Mouse (Mus musculus) embryo, embryonic 9.5 days (tissue): ENCODE data around the gene Rnf43.

ENCODE experiments used
- DNase-seq: peaks from one replicate; pipeline ENCODE4 v3.0.0-alpha.2; 2017; ENCODE audit errors: extremely low spot score

Rnf43 gene

GRCm38 (mm10) chr11:87745632-87746555 lies 83.4 kb downstream of the Rnf43 start:
- no peak for DNase-seq

GRCm38 (mm10) chr11:87747312-87747711 lies 84.8 kb downstream of the Rnf43 start:
- no peak for DNase-seq

GRCm38 (mm10) chr11:87747716-87748115 lies 85.2 kb downstream of the Rnf43 start:
- no peak for DNase-seq

- no peak for DNase-seq
These were observed 85.9 kb downstream of the Rnf43 start for GRCm38 (mm10) chr11:87748132-87749119.

GRCm38 (mm10) chr11:87749192-87750042 lies 86.9 kb downstream of the Rnf43 start:
- DNase-seq: no peak

GRCm38 (mm10) chr11:87750043-87750421 lies 87.5 kb downstream of the Rnf43 start:
- no peak for DNase-seq

GRCm38 (mm10) chr11:87750521-87750920 lies 88.0 kb downstream of the Rnf43 start:
- DNase-seq: no peak

GRCm38 (mm10) chr11:87751031-87751430 lies 88.5 kb downstream of the Rnf43 start:
- DNase-seq: no peak

- no peak for DNase-seq
These were observed 89.0 kb downstream of the Rnf43 start for GRCm38 (mm10) chr11:87751491-87751966.

GRCm38 (mm10) chr11:87752307-87752706 lies 89.8 kb downstream of the Rnf43 start:
- DNase-seq: no peak

GRCm38 (mm10) chr11:87753255-87753654 lies 90.7 kb downstream of the Rnf43 start:
- DNase-seq: no peak

GRCm38 (mm10) chr11:87753891-87754501 lies 91.5 kb downstream of the Rnf43 start:
- no peak for DNase-seq

GRCm38 (mm10) chr11:87754603-87755002 lies 92.1 kb downstream of the Rnf43 start:
- no peak for DNase-seq

GRCm38 (mm10) chr11:87755360-87756017 lies 93.0 kb downstream of the Rnf43 start:
- DNase-seq: no peak

GRCm38 (mm10) chr11:87756251-87756820 lies 93.8 kb downstream of the Rnf43 start:
- DNase-seq: no peak

GRCm38 (mm10) chr11:87757001-87757954 lies 94.8 kb downstream of the Rnf43 start:
- no peak for DNase-seq

GRCm38 (mm10) chr11:87758161-87758911 lies 95.8 kb downstream of the Rnf43 start:
- no peak for DNase-seq
